Mouse (Mus musculus): ENCODE measurements around the gene Gm19668. TPM values are rescaled to one million over a fixed set of nuclear protein-coding genes. Genes with fewer than 3 reads are reported as not detected.
"Not testable (repeated sequence)": the region's sequence is repeated elsewhere in the genome, so short reads cannot be mapped to it uniquely, and the experiment has no call there.

Gene Gm19668
- polyA plus RNA-seq, 1 experiment, result not detected

DNA sequence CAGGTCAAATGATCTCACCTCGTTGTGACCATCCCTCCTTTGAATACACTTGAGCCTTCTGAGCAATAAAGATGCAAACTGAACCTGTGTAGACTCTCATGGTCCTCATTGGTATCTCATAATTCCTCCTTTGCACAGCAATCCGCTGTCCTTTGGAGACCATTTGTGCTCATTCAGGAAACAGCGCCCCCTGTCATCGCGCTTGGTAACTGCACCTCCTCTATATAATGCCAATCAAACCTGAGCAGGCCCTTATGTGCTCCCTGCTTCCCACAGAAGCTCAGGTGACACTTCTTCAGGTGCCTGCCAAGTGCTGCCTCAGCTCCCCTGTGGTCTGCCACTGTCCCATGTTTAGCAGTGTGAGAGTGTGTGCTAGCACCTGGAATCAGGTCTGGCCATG, 16.6 kb upstream of the Gm19668 start:
- H3K9me3 ChIP-seq (ENCODE audit: control insufficient read depth, low read length), result no peaks in the 10 kb centered on the region; the same call in 1 of the 2 replicates
- H3K4me3 ChIP-seq (replicated peaks), result no peak overlapping the region
- no peaks in the 10 kb centered on the region for H3K36me3 ChIP-seq (ENCODE audit: control insufficient read depth)
- no peaks in the 10 kb centered on the region for H3K27me3 ChIP-seq (ENCODE audit: control insufficient read depth)
- H3K4me1 ChIP-seq (ENCODE audit: control insufficient read depth), result no peaks in the 10 kb centered on the region
- TF ChIP-seq TAL1 (IDR thresholded peaks at IDR 0.05; ENCODE audit: low read length), result no peak
- no peak for TF ChIP-seq GATA1 (IDR thresholded peaks at IDR 0.05; ENCODE audit: low read length)

DNA sequence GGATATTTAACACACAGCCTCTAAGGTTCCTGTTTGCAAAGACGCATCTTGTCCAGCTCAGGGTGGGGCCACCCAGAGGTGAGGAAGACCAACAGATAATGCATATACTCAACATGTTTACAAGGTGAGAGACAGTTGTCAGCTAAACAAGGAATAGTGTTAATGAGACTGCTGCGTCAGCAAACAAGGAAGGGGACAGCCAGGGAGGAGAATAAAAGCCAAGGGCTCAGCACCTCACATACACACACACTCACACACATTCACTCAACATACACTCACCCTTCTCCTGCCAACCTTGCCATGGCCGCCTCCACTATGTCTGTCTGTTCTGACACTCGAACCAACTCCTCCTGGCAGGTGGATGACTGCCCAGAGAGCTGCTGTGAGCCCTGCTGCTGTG, 15.4 kb upstream of the Gm19668 start, which contains the start of gene Gm2696:
Gene Gm2696 (plus strand): TSS at position 301 of the 400 bp plus-strand sequence.
- TF ChIP-seq GATA1 (IDR thresholded peaks at IDR 0.05; ENCODE audit: low read length), result no peak
- TF ChIP-seq TAL1 (IDR thresholded peaks at IDR 0.05; ENCODE audit: low read length), result no peak
- Histone ChIP-seq H3K4me3 (replicated peaks) (no peak within 1 kb of the TSS), H3K9me3 (ENCODE audit: control insufficient read depth, low read length) (no peaks in the 10 kb centered on the region; the same call in 1 of the 2 replicates), H3K27me3 (ENCODE audit: control insufficient read depth) (no peaks in the 10 kb centered on the region), H3K36me3 (ENCODE audit: control insufficient read depth) (no peaks in the 10 kb centered on the region), H3K4me1 (ENCODE audit: control insufficient read depth) (no peaks in the 10 kb centered on the region)

DNA sequence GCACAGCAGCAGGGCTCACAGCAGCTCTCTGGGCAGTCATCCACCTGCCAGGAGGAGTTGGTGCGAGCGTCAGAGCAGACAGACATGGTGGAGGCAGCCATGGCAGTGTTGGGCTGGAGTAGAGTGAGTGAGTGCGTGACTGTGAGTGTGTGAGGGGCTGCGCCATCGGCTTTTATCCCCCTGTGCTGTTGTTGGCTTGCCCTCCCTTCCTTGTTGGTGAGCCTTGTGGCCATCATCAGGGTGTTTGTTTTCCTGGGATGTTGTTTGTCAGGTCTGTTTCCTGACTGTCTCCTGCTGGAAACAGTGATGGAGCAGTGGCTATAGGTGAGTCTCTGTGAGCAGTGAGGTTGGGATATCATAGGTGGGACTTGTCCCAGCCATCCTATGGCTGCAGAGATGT, 12.8 kb upstream of the Gm19668 start, which contains the start of gene Gm9507:
Gene Gm9507 (minus strand): TSS at position 101 of the 400 bp plus-strand sequence.
- Histone ChIP-seq H3K9me3 (ENCODE audit: control insufficient read depth, low read length) (no peaks in the 10 kb centered on the region; the same call in 1 of the 2 replicates), H3K4me3 (replicated peaks) (no peak within 1 kb of the TSS), H3K27me3 (ENCODE audit: control insufficient read depth) (no peaks in the 10 kb centered on the region), H3K36me3 (ENCODE audit: control insufficient read depth) (no peaks in the 10 kb centered on the region), H3K4me1 (ENCODE audit: control insufficient read depth) (no peaks in the 10 kb centered on the region)
- TF ChIP-seq TAL1 (IDR thresholded peaks at IDR 0.05; ENCODE audit: low read length), result no peak
- no peak for TF ChIP-seq GATA1 (IDR thresholded peaks at IDR 0.05; ENCODE audit: low read length)

DNA sequence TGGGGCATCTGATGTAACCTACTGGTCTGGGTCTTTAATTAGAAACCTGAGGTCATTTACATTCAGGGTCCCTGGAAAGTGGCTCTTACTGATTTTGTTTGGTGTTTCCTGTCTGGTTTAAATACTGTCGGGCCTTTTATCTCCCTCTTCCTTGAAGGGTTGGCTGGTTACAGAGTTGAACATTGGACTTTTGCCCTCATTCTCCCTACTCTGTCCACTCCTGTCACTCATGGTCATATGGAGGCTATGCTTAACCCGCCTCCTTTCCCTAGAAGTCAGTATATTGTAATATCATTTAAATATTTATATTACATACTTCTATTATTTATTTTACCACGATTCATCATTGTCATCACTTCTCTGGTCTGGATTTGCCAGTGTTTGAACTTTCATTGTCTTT, 5.2 kb upstream of the Gm19668 start:
- no peak for TF ChIP-seq TAL1 (IDR thresholded peaks at IDR 0.05; ENCODE audit: low read length)
- TF ChIP-seq GATA1 (IDR thresholded peaks at IDR 0.05; ENCODE audit: low read length), result no peak

DNA sequence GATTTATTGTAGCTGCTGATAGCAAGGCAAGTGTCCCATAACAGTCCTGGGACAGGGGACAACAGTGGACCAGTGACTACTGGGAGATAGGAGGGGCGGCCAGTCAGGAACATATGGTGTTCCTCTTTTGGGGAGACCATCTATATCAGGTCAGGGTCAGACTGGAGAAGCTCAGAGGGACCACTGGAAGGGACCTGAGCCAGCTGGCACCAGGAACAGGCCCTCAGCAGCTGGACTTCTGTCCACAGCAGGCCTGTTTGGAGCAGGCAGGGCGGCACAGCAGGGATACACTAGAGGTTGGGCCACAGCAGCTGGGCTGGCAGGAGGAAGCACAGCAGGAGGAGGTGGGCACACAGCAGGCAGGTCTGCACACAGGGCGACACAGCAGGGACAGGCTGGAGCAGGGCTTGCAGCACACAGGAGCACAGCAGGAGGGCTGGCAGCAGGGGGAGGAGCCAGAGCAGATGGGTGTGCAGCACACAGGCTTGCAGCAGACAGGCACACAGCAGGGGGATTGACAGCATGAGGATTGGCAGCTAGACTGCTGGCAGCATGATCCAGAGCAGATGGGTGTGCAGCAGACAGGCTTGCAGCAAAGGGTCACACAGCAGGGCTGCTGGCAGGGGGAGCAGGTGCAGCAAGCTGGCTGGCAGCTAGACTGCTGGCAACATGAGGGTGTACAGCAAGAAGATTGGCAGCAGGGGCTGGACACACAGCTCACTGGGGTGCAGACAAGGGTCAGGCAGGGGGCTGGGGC, 591 bp downstream of the Gm19668 start:
- H3K4me1 ChIP-seq (ENCODE audit: control insufficient read depth); H3K36me3 ChIP-seq (ENCODE audit: control insufficient read depth); H3K4me3 ChIP-seq (replicated peaks); H3K27me3 ChIP-seq (ENCODE audit: control insufficient read depth); H3K9me3 ChIP-seq (ENCODE audit: control insufficient read depth, low read length): not testable (repeated sequence)

More for the DNA sequence above, 5.2 kb upstream of the Gm19668 start:
- Histone ChIP-seq H3K9me3 (ENCODE audit: control insufficient read depth, low read length) (no peaks in the 10 kb centered on the region; the same call in 1 of the 2 replicates), H3K4me1 (ENCODE audit: control insufficient read depth) (no peaks in the 10 kb centered on the region), H3K36me3 (ENCODE audit: control insufficient read depth) (no peaks in the 10 kb centered on the region), H3K27me3 (ENCODE audit: control insufficient read depth) (no peaks in the 10 kb centered on the region), H3K4me3 (replicated peaks) (no peak overlapping the region)

DNA sequence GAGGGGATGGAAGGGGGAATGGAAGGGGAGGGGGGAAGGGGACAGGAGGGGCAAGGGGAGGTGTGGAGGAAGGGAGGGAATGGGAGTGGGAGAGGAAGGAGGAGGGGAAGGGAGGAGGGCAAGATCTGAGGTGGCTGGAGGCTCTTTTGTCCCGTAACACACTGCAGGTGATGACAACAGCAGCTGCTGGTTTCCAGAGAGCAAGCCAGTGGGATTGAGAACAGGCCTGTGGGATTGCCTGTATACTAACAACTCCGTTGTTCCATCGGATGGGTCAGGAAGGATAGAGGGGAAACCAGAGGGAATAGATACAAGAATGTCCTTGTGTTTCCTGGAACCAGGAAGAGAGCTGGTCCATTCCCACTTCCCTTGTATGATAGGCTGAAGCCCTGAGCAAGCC, 1.3 kb downstream of the Gm19668 start:
- Histone ChIP-seq H3K9me3 (ENCODE audit: control insufficient read depth, low read length) (no peaks in the 10 kb centered on the region), H3K4me1 (ENCODE audit: control insufficient read depth) (no peaks in the 10 kb centered on the region), H3K36me3 (ENCODE audit: control insufficient read depth) (no peaks in the 10 kb centered on the region), H3K4me3 (replicated peaks) (no peak overlapping the region), H3K27me3 (ENCODE audit: control insufficient read depth) (no peaks in the 10 kb centered on the region)
- no peak for TF ChIP-seq GATA1 (IDR thresholded peaks at IDR 0.05; ENCODE audit: low read length)
- TF ChIP-seq TAL1 (IDR thresholded peaks at IDR 0.05; ENCODE audit: low read length), result no peak

DNA sequence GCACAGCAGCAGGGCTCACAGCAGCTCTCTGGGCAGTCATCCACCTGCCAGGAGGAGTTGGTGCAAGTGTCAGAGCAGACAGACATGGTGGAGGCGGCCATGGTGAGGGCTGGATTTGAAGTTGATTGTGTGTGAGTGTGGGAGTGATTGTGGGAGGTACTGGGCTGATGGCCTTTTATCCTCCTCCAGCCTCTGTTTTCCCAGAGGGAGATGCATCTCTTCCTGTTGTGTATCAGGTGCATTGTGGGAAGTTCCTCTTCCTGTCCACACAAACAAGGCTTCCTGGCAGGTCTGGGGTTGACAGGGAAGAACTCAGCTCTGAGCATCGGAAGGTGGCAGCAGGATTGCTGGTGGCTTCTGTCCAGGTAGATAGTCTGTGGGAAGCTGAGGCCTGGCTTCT, 4.0 kb downstream of the Gm19668 start, which contains the start of gene Gm9639:
Gene Gm9639 (minus strand): TSS at position 101 of the 400 bp plus-strand sequence.
- Histone ChIP-seq H3K36me3 (ENCODE audit: control insufficient read depth) (no peaks in the 10 kb centered on the region), H3K4me3 (replicated peaks) (no peak within 1 kb of the TSS), H3K27me3 (ENCODE audit: control insufficient read depth) (no peaks in the 10 kb centered on the region), H3K9me3 (ENCODE audit: control insufficient read depth, low read length) (no peaks in the 10 kb centered on the region), H3K4me1 (ENCODE audit: control insufficient read depth) (no peaks in the 10 kb centered on the region)
- no peak for TF ChIP-seq TAL1 (IDR thresholded peaks at IDR 0.05; ENCODE audit: low read length)
- no peak for TF ChIP-seq GATA1 (IDR thresholded peaks at IDR 0.05; ENCODE audit: low read length)

DNA sequence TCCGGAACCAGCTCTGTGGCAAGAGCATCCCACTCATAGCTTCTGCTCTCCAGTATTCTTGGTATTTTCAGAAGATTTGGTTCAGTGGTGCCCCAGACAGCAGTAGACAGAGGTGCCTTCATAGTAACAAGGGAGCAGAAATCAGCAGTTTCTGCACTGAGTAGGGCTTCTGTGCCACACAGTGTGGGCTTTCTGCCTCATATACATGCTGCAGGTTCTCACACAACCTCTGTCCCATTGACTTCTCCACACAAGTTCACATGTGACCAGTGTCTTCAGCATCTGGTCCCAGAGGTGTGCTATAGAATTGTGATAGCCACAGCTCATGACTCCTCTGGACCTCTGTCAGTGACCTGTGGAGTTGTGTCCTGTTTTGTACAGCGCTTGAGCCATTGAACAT, 10.3 kb downstream of the Gm19668 start:
- Histone ChIP-seq H3K36me3 (ENCODE audit: control insufficient read depth) (no peaks in the 10 kb centered on the region), H3K4me3 (replicated peaks) (no peak overlapping the region), H3K27me3 (ENCODE audit: control insufficient read depth) (no peaks in the 10 kb centered on the region), H3K9me3 (ENCODE audit: control insufficient read depth, low read length) (no peaks in the 10 kb centered on the region), H3K4me1 (ENCODE audit: control insufficient read depth) (no peaks in the 10 kb centered on the region)
- TF ChIP-seq TAL1 (IDR thresholded peaks at IDR 0.05; ENCODE audit: low read length) (no peak), GATA1 (IDR thresholded peaks at IDR 0.05; ENCODE audit: low read length) (no peak)

DNA sequence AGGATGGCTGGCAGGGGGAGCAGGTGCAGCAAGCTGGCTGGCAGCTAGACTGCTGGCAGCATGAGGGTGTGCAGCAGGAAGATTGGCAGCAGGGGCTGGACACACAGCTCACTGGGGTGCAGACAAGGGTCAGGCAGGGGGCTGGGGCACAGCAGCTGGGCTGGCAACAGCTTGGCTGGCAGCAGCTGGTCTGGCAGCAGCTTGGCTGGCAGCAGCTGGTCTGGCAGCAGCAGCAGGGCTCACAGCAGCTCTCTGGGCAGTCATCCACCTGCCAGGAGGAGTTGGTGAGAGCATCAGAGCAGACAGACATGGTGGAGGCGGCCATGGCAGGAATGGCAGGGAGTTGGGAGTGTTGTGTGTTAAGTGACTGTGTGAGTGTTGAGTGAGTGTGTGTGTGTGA, 11.1 kb downstream of the Gm19668 start, which contains the start of gene Gm7137:
Gene Gm7137 (minus strand): TSS at position 325 of the 400 bp plus-strand sequence.
- not testable (repeated sequence) for H3K36me3 ChIP-seq (ENCODE audit: control insufficient read depth); H3K4me1 ChIP-seq (ENCODE audit: control insufficient read depth); H3K27me3 ChIP-seq (ENCODE audit: control insufficient read depth); H3K4me3 ChIP-seq (replicated peaks); H3K9me3 ChIP-seq (ENCODE audit: control insufficient read depth, low read length)

DNA sequence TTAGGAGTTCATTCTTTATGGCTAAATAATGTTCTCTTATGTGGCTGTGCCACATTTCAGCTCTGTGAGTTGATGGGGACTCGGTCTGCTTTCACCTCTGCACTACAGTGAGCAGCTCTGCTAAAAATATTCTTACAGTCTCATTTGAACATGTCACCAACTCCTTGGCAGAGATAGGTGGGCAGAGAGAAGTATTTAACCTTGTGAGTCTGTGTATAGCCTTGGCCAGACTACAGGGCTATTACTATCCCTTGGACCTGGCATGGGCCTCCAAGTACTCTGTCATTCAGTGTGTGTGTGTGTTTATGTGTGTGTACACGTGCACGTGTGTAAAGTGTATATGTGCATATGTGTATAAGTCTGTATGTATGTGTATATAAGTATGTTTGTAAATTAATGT, 15.5 kb downstream of the Gm19668 start:
- H3K27me3 ChIP-seq (ENCODE audit: control insufficient read depth); H3K4me1 ChIP-seq (ENCODE audit: control insufficient read depth): not testable (repeated sequence)

DNA sequence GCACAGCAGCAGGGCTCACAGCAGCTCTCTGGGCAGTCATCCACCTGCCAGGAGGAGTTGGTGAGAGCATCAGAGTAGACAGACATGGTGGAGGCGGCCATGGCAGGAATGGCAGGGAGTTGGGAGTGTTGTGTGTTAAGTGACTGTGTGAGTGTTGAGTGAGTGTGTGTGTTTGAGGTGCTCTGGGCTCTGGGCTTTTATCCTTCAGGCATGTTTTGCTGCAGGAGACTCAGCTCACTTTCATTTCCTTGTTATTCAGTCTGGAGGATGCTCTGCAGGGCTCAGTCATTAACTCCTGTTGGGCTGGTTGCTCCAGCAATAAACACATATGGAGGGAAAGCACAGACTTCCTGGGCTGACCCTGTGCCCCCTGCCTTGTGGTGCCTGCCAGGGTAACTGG, 16.5 kb downstream of the Gm19668 start, which contains the start of gene Gm3250:
Gene Gm3250 (minus strand): TSS at position 101 of the 400 bp plus-strand sequence.
- not testable (repeated sequence) for H3K27me3 ChIP-seq (ENCODE audit: control insufficient read depth); H3K4me1 ChIP-seq (ENCODE audit: control insufficient read depth); H3K4me3 ChIP-seq (replicated peaks); H3K9me3 ChIP-seq (ENCODE audit: control insufficient read depth, low read length); H3K36me3 ChIP-seq (ENCODE audit: control insufficient read depth)

More for the DNA sequence above, 15.5 kb downstream of the Gm19668 start:
- not testable (repeated sequence) for H3K9me3 ChIP-seq (ENCODE audit: control insufficient read depth, low read length); H3K36me3 ChIP-seq (ENCODE audit: control insufficient read depth); H3K4me3 ChIP-seq (replicated peaks)

DNA sequence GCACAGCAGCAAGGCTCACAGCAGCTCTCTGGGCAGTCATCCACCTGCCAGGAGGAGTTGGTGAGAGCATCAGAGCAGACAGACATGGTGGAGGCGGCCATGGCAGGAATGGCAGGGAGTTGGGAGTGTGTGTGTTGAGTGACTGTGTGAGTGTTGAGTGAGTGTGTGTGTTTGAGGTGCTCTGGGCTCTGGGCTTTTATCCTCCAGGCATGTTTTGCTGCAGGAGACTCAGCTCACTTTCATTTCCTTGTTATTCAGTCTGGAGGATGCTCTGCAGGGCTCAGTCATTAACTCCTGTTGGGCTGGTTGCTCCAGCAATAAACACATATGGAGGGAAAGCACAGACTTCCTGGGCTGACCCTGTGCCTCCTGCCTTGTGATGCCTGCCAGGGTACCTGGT, 22.1 kb downstream of the Gm19668 start, which contains the start of gene Gm7138:
Gene Gm7138 (minus strand): TSS at position 101 of the 400 bp plus-strand sequence.
- H3K4me1 ChIP-seq (ENCODE audit: control insufficient read depth); H3K4me3 ChIP-seq (replicated peaks); H3K27me3 ChIP-seq (ENCODE audit: control insufficient read depth); H3K36me3 ChIP-seq (ENCODE audit: control insufficient read depth); H3K9me3 ChIP-seq (ENCODE audit: control insufficient read depth, low read length): not testable (repeated sequence)

DNA sequence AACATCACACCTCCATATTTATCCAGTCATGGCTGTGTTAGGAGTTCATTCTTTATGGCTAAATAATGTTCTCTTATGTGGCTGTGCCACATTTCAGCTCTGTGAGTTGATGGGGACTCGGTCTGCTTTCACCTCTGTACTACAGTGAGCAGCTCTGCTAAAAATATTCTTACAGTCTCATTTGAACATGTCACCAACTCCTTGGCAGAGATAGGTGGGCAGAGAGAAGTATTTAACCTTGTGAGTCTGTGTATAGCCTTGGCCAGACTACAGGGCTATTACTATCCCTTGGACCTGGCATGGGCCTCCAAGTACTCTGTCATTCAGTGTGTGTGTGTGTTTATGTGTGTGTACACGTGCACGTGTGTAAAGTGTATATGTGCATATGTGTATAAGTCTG, 26.8 kb downstream of the Gm19668 start:
- not testable (repeated sequence) for H3K36me3 ChIP-seq (ENCODE audit: control insufficient read depth); H3K4me1 ChIP-seq (ENCODE audit: control insufficient read depth); H3K9me3 ChIP-seq (ENCODE audit: control insufficient read depth, low read length); H3K4me3 ChIP-seq (replicated peaks); H3K27me3 ChIP-seq (ENCODE audit: control insufficient read depth)

Measured in erythroblast, embryonic 14.5 days (primary cell).